Mouse (Mus musculus): ENCODE results near the gene Ccdc60. TPM values are rescaled to one million over a fixed set of nuclear protein-coding genes. Genes with fewer than 3 reads are reported as not detected.

Gene Ccdc60
- total RNA-seq, 2 experiments from 2014 or later: not detected

DNA sequence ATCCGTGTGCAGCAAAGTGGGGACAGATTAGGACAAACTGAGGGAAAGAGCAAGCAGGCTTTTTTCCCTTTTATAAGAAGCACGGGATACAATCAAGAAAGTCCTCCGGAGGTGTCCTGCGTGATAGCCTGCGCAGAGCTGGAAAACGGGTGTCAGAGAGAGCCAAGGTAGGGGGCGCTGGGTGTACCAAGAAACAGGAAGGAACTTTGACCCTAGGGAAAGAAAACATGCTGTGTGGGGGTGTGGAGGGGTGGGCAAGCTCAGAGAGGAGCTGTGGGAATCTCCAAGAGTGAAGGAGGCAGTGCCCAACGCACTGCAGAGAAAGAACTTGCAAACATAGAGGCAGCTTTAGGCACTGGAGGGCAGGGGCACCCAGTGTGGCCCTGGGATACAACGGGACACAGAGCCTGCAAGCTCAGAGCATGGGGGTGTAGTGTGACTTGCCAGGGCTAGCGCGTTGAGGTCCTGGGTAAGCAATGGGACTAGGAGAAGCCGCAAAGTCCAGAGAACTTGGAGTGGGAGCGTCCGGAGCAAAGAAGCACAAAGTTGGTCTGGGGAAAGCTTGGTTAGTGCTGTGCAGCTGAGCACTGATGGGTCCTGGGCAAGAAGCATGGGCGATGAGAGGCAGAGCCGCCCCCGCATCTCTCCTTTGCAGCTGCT lies 206.4 kb downstream of the Ccdc60 start:
- no peak for DNase-seq
- intact Hi-C loops (cut with DNase I): no loop called here

DNA sequence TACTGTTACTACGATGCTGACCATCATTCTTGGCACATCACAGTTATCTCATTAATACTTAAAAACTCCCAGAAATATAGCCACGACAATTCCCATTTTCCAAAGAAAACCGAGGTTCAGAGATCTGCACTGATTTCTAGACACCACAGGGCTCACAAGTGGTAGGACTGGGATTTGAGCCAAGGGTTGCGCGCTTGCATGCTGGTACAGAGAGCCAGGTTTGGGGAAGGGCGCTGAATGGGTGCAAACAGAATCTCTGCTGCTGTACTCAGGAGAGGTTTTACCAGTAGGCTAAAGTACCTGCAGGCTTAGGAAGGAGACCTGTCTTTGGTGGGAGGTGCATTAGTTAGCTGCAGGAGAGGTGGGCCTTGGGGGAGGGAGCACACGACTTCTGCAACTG lies 207.2 kb downstream of the Ccdc60 start:
- intact Hi-C loops (cut with DNase I): no loop called here
- no peak for DNase-seq

- DNase-seq: no peak
- intact Hi-C loops (cut with DNase I): no loop called here
Observed at GRCm38 (mm10) chr5:116080736-116081135, 208.0 kb downstream of the Ccdc60 start.

Other genes starting within 250 kb of the Ccdc60 start
- not detected for gene Tmem233, start 205.7 kb downstream of the Ccdc60 start, total RNA-seq (2021)
- 100 to 1,000 TPM; 234 to 252 TPM for gene Hspb8, start 133.9 kb upstream of the Ccdc60 start, total RNA-seq (2021)

All from heart, postnatal 14 days (tissue).